Mouse (Mus musculus) forebrain, embryonic 14.5 days (tissue): ENCODE measurements around the gene Nmur1. TPM values are rescaled to one million over a fixed set of nuclear protein-coding genes. Genes with fewer than 3 reads are reported as not detected.
"Not testable (repeated sequence)": the region's sequence is repeated elsewhere in the genome, so short reads cannot be mapped to it uniquely, and the experiment has no call there.

Experiments
- ATAC-seq: fragments of 200-750 bp; cut with Nextera tagmentation; 2 replicates; pipeline ENCODE4 v1.8.0; 2017; ENCODE audit warnings: mild to moderate bottlenecking, moderate library complexity
- DNase-seq: peaks from one replicate; pipeline ENCODE4 v3.0.0-alpha.2; 2015; ENCODE audit warnings: low spot score
- H3K27ac ChIP-seq: fragments of 300-500 bp; sonication (generic); 2 replicates; pipeline ENCODE4 v1.5.1; 2014; ENCODE audit warnings: low read depth, mild to moderate bottlenecking, control low read depth, low read length, moderate library complexity
- H3K27me3 ChIP-seq: fragments of 300-500 bp; sonication (generic); replicated peaks from 2 replicates; pipeline ENCODE4 v1.6.1; 2014; ENCODE audit warnings: low read length, control low read depth, mixed read lengths; ENCODE audit not compliant: control insufficient read depth, insufficient read depth
- H3K36me3 ChIP-seq: fragments of 300-500 bp; sonication (generic); 2 replicates; pipeline ENCODE4 v1.6.1; 2014; ENCODE audit warnings: low read length, control low read depth; ENCODE audit not compliant: control insufficient read depth, insufficient read depth
- H3K4me1 ChIP-seq: fragments of 300-500 bp; sonication (generic); 2 replicates; pipeline ENCODE4 v1.6.1; 2014; ENCODE audit warnings: antibody characterized with exemption, low read length, control low read depth; ENCODE audit not compliant: control insufficient read depth, insufficient read depth
- H3K4me2 ChIP-seq: fragments of 300-500 bp; sonication (generic); 2 replicates; pipeline ENCODE4 v1.6.1; 2014; ENCODE audit warnings: mild to moderate bottlenecking, control low read depth, low read length
- H3K4me3 ChIP-seq: fragments of 300-500 bp; sonication (generic); 2 replicates; pipeline ENCODE4 v1.5.1; 2014; ENCODE audit warnings: low read depth, low read length, control low read depth
- H3K9ac ChIP-seq: fragments of 300-500 bp; sonication (generic); 2 replicates; pipeline ENCODE4 v1.6.1; 2014; ENCODE audit warnings: mild to moderate bottlenecking, low read length, control low read depth, moderate library complexity
- H3K9me3 ChIP-seq: fragments of 300-500 bp; sonication (generic); replicated peaks from 2 replicates; pipeline ENCODE4 v1.6.1; 2016; ENCODE audit warnings: low read length, control low read depth, mixed read lengths; ENCODE audit not compliant: control insufficient read depth
- WGBS: fragments of 180-500 bp; shearing (Covaris S2); extraction: QIAGEN DNeasy Blood & Tissue Kit; methylation state at CpG from one replicate; pipeline ENCODE4 v1.1.7; 2014; 5-methylcytosine and 5-hydroxymethylcytosine counted together
- microRNA-seq: library from miRNA; unstranded; fragments of <30 nt; microRNA quantifications from one replicate; pipeline ENCODE4, GENCODE M21; 2016
- polyA plus RNA-seq: library from polyadenylated mRNA; unstranded; fragments of >200 nt; fragmentation: Nextera tagmentation; extraction: Ambion mirVana; gene quantifications from 2 replicates; pipeline ENCODE4 v1.2.1, GENCODE M21; 2014

The Nmur1 gene
- polyA plus RNA-seq, 1 experiment from 2014 or later = not detected

- no peak overlapping the region for H3K9ac ChIP-seq
- H3K9me3 ChIP-seq = no peaks in the 10 kb centered on the region
- H3K27me3 ChIP-seq = no peaks in the 10 kb centered on the region
- no peaks in the 10 kb centered on the region for H3K4me1 ChIP-seq
- DNase-seq = no peak
- peaks cover 17% of the 10 kb centered on the region for H3K36me3 ChIP-seq
- no peak for ATAC-seq
- H3K4me2 ChIP-seq = no peak overlapping the region
- WGBS = 97% methylated on average over 1 of the region's 1 CpGs
- no peak overlapping the region for H3K4me3 ChIP-seq
- H3K27ac ChIP-seq = no peak overlapping the region
Measured at GRCm38 (mm10) chr1:86343087-86343645, 82.9 kb downstream of the Nmur1 start.

- H3K27me3 ChIP-seq = no peaks in the 10 kb centered on the region
- ATAC-seq (no peak), DNase-seq (no peak)
- H3K9me3 ChIP-seq = no peaks in the 10 kb centered on the region
- no peak overlapping the region for H3K4me3 ChIP-seq
- 96% methylated on average over 2 of the region's 2 CpGs for WGBS
- H3K9ac ChIP-seq = no peak overlapping the region
- no peaks in the 10 kb centered on the region for H3K4me1 ChIP-seq
- H3K36me3 ChIP-seq = peaks cover 9% of the 10 kb centered on the region; the same call in 1 of the 2 replicates
- H3K4me2 ChIP-seq = no peak overlapping the region
- no peak overlapping the region for H3K27ac ChIP-seq
Measured at GRCm38 (mm10) chr1:86342371-86342770, 83.7 kb downstream of the Nmur1 start.

DNA sequence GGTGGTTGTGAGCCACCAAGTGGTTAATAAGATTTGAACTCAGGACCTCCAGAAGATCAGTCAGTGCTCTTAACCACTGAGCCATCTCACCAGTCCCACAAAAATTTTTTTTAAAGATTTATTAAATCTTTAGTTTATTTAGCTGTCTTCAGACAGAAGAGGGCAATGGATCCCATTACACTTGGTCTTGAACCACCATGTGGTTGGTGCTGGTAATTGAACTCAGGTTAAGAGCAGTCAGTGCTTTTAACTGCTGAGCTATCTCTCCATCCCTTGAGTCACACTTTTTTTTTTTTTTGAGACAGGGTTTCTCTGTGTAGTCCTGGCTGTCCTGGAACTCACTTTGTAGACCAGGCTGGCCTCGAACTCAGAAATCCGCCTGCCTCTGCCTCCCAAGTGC is 84.9 kb downstream of the Nmur1 start:
- H3K9ac ChIP-seq, H3K4me3 ChIP-seq, H3K27ac ChIP-seq, H3K9me3 ChIP-seq, DNase-seq, H3K27me3 ChIP-seq, H3K4me1 ChIP-seq, H3K4me2 ChIP-seq, H3K36me3 ChIP-seq, ATAC-seq: not testable (repeated sequence)
- 100% methylated on average over 2 of the region's 2 CpGs for WGBS

DNA sequence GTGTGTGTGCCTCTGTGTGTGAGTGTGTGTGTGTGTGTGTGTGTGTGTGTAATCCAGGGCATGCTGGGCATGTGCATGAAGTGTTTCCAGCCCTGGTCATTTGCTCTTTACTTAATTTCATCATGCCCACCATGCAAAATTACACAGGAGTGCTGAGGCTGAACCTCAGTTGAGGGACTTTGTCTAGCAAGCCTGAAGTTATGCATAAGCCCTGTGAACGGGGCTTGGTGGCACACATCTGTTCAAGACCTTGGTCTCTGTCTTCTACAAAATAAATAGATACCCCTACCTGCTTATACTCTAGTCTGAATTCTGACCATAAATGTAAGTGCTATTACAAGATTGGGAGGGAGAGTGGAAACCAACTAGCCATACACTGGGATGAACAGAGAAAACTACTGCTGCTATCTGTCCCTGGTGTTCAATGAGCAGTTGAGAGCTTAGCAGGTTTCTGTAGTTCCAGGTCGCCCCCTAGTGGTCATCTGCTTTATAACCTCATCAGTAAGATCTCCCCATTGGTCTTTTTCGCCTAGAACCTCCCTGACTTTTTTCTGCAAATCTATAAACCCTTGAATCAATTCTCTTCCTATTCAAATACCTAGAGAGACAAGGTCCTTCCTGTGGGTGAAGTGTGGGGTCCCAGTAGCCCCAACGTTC is 86.7 kb downstream of the Nmur1 start:
- ATAC-seq (peak; percentile 74), DNase-seq (peak; percentile 91)
- H3K9me3 ChIP-seq = no peaks in the 10 kb centered on the region
- H3K4me1 ChIP-seq = no peaks in the 10 kb centered on the region
- 28% methylated on average over 4 of the region's 4 CpGs for WGBS
- no peak overlapping the region for H3K9ac ChIP-seq
- no peak overlapping the region for H3K4me2 ChIP-seq
- no peak overlapping the region for H3K27ac ChIP-seq
- no peak overlapping the region for H3K4me3 ChIP-seq
- no peaks in the 10 kb centered on the region for H3K36me3 ChIP-seq
- H3K27me3 ChIP-seq = no peaks in the 10 kb centered on the region

DNA sequence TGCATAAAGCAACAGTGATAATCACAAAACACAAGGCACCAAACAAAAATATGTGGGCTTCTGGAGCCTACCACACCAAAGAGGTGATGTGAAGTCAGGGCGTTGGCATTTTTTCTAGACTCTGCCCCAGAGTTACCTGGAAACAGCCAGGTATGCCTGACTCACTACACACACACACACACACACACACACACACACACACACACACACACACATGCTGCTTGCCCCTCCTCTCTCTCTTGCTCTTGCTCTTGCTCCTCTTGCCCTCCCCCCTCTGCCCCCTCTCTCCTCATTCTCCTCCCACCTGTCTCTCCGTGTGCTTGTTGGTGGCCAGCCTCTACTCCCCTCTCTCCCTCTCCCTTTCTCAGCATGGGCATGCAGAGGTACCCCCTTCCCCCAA is 89.7 kb downstream of the Nmur1 start:
- Histone ChIP-seq H3K4me2 (no peak overlapping the region), H3K9me3 (no peaks in the 10 kb centered on the region), H3K4me1 (no peaks in the 10 kb centered on the region), H3K27ac (no peak overlapping the region), H3K27me3 (no peaks in the 10 kb centered on the region), H3K9ac (no peak overlapping the region), H3K36me3 (no peaks in the 10 kb centered on the region), H3K4me3 (no peak overlapping the region)
- 46% methylated on average over 2 of the region's 2 CpGs for whole genome bisulfite sequencing
- DNase-seq = no peak
- no peak for ATAC-seq

Small RNAs within 50 kb of the gene (microRNA-seq; reads per million reads assigned to microRNA genes)
- 103 reads per million, percentile 57 among the genes with 10 or more reads in this experiment for gene mmu-mir-3535

Other genes with a start within 250 kb of the Nmur1 start
- 3.9 and 4.1 TPM in 2 replicates for gene B3gnt7, start 123.4 kb downstream of the Nmur1 start, polyA plus RNA-seq
- gene Ncl, start 66.8 kb downstream of the Nmur1 start, polyA plus RNA-seq = 122 and 124 TPM in 2 replicates
- gene Tex44, start 101 bp upstream of the Nmur1 start, polyA plus RNA-seq = not detected in 2 replicates
- 2,309 and 2,480 TPM in 2 replicates for gene Ptma, start 100.5 kb upstream of the Nmur1 start, polyA plus RNA-seq
- gene Pde6d, start 156.4 kb upstream of the Nmur1 start, polyA plus RNA-seq = 78.1 and 86.3 TPM in 2 replicates
- gene Cops7b, start 156.7 kb upstream of the Nmur1 start, polyA plus RNA-seq = 61.7 and 65.4 TPM in 2 replicates
- 2.3 and 3.1 TPM in 2 replicates for gene Nppc, start 244.3 kb upstream of the Nmur1 start, polyA plus RNA-seq